Mouse (Mus musculus) neural tube, embryonic 15.5 days (tissue): ENCODE measurements around the gene Tnfrsf18. TPM values are rescaled to one million over a fixed set of nuclear protein-coding genes. Genes with fewer than 3 reads are reported as not detected.

ENCODE experiments used
- ATAC-seq: fragments of 200-750 bp; cut with Nextera tagmentation; 2 replicates; pipeline ENCODE4 v1.8.0; 2017; ENCODE audit warnings: mild to moderate bottlenecking, moderate TSS enrichment, moderate library complexity; ENCODE audit not compliant: low FRiP score
- H3K27ac ChIP-seq: fragments of 300-500 bp; sonication (generic); replicated peaks from 2 replicates; pipeline ENCODE4 v1.5.1; 2015; ENCODE audit warnings: mild to moderate bottlenecking, inconsistent platforms
- H3K27me3 ChIP-seq: fragments of 300-500 bp; sonication (generic); replicated peaks from 2 replicates; pipeline ENCODE4 v1.6.1; 2015; ENCODE audit warnings: inconsistent platforms
- H3K36me3 ChIP-seq: fragments of 300-500 bp; sonication (generic); 2 replicates; pipeline ENCODE4 v1.6.1; 2015; ENCODE audit warnings: inconsistent platforms
- H3K4me1 ChIP-seq: fragments of 300-500 bp; sonication (generic); 2 replicates; pipeline ENCODE4 v1.6.1; 2015; ENCODE audit warnings: inconsistent platforms
- H3K4me2 ChIP-seq: fragments of 300-500 bp; sonication (generic); 2 replicates; pipeline ENCODE4 v1.6.1; 2015; ENCODE audit warnings: inconsistent platforms, mild to moderate bottlenecking, moderate library complexity
- H3K4me3 ChIP-seq: fragments of 300-500 bp; sonication (generic); replicated peaks from 2 replicates; pipeline ENCODE4 v1.5.1; 2015; ENCODE audit warnings: mild to moderate bottlenecking, inconsistent platforms
- H3K9ac ChIP-seq: fragments of 300-500 bp; sonication (generic); replicated peaks from 2 replicates; pipeline ENCODE4 v1.6.1; 2015; ENCODE audit warnings: mild to moderate bottlenecking, inconsistent platforms
- H3K9me3 ChIP-seq: fragments of 300-500 bp; sonication (generic); replicated peaks from 2 replicates; pipeline ENCODE4 v1.6.1; 2016; ENCODE audit warnings: inconsistent platforms
- WGBS: fragments of 180-500 bp; shearing (Covaris S2); methylation state at CpG from one replicate; pipeline ENCODE4 v1.1.7; 2015; ENCODE audit warnings: mixed read lengths; 5-methylcytosine and 5-hydroxymethylcytosine counted together
- polyA plus RNA-seq: library from polyadenylated mRNA; unstranded; fragments of >200 nt; fragmentation: Nextera tagmentation; extraction: Ambion mirVana; gene quantifications from 2 replicates; pipeline ENCODE4 v1.2.1, GENCODE M21; 2015

The Tnfrsf18 gene
- polyA plus RNA-seq, 1 experiment from 2014 or later, result 1.8 TPM

GRCm38 (mm10) chr4:156014436-156014835 lies 11.5 kb upstream of the Tnfrsf18 start:
- Histone ChIP-seq H3K4me2 (no peak overlapping the region), H3K36me3 (peaks cover 42% of the 10 kb centered on the region), H3K9ac (no peak overlapping the region), H3K27ac (no peak overlapping the region), H3K4me1 (no peaks in the 10 kb centered on the region), H3K4me3 (no peak overlapping the region), H3K27me3 (no peaks in the 10 kb centered on the region), H3K9me3 (no peaks in the 10 kb centered on the region)
- ATAC-seq, result no peak
- WGBS, result 96% methylated on average over 2 of the region's 2 CpGs

- 93% methylated on average over 12 of the region's 12 CpGs for WGBS
Measured at GRCm38 (mm10) chr4:156019771-156020170, 6.2 kb upstream of the Tnfrsf18 start.

DNA sequence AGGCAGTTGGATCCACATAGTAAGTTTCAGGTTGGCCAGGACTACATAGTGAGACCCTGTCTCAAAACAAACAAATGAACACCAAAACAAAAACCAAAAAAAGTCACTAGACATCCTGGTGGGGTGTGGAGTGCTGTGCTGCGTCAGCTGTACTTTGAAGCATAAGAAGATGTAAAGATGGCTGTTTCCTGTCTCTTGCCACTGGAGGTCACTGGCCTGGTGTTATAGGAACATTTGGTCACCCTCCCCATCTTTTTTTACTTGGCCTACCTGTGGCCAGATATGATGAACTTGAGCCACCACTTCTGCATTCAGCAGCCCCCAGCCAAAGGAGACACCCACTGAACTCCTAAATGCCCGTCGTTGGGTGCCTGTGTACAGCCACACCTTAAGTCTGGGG lies 4.6 kb upstream of the Tnfrsf18 start:
- Histone ChIP-seq H3K27me3 (no peaks in the 10 kb centered on the region), H3K9ac (no peak overlapping the region), H3K9me3 (no peaks in the 10 kb centered on the region), H3K27ac (no peak overlapping the region), H3K36me3 (peaks cover 12% of the 10 kb centered on the region; the same call in 1 of the 2 replicates), H3K4me1 (0 out of 2 replicates have a peak, but pooled peaks cover 3% of the 10 kb centered on the region), H3K4me3 (no peak overlapping the region), H3K4me2 (no peak overlapping the region)
- no peak for ATAC-seq
- 91% methylated on average over 3 of the region's 3 CpGs for WGBS

More at GRCm38 (mm10) chr4:156019771-156020170, 6.2 kb upstream of the Tnfrsf18 start:
- H3K9ac ChIP-seq, result no peak overlapping the region
- ATAC-seq, result no peak
- no peaks in the 10 kb centered on the region for H3K9me3 ChIP-seq
- peaks cover 15% of the 10 kb centered on the region for H3K36me3 ChIP-seq
- H3K27ac ChIP-seq, result no peak overlapping the region
- H3K4me3 ChIP-seq, result no peak overlapping the region
- H3K27me3 ChIP-seq, result no peaks in the 10 kb centered on the region
- no peaks in the 10 kb centered on the region for H3K4me1 ChIP-seq
- no peak overlapping the region for H3K4me2 ChIP-seq

DNA sequence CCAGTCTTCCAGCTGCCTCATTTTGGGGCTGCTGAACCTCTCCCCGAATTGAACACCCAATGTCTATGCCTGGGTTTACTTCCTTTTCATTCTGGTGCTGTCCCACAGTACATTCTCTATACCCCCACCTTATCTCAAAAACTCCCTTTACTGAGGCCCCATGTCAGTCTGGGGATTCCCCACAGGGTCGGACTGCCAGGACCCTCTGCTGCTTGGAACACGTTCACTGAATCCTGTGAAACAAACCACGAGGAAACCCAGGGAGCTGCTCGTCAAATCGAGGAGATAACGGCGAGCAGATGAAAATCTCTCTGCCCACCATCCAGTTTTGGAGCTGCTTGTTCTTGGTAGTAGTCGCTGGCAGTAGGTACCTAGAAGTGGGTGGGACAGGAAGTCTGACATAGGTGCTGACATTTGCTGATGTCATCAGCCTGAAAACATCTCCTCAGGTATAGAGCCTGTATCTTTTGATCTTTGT lies 4.0 kb upstream of the Tnfrsf18 start:
- no peak overlapping the region for H3K9ac ChIP-seq
- 77% methylated on average over 9 of the region's 9 CpGs for WGBS
- no peak for ATAC-seq
- H3K4me1 ChIP-seq, result 0 out of 2 replicates have a peak, but pooled peaks cover 3% of the 10 kb centered on the region
- H3K27me3 ChIP-seq, result no peaks in the 10 kb centered on the region
- no peaks in the 10 kb centered on the region for H3K9me3 ChIP-seq
- no peak overlapping the region for H3K4me2 ChIP-seq
- no peak overlapping the region for H3K4me3 ChIP-seq
- H3K36me3 ChIP-seq, result peaks cover 9% of the 10 kb centered on the region; the same call in 1 of the 2 replicates
- H3K27ac ChIP-seq, result no peak overlapping the region

GRCm38 (mm10) chr4:156023520-156023919 lies 2.4 kb upstream of the Tnfrsf18 start:
- Histone ChIP-seq H3K4me1 (0 out of 2 replicates have a peak, but pooled peaks cover 3% of the 10 kb centered on the region), H3K9ac (no peak overlapping the region), H3K36me3 (peaks cover 19% of the 10 kb centered on the region), H3K27ac (no peak overlapping the region), H3K27me3 (no peaks in the 10 kb centered on the region), H3K9me3 (no peaks in the 10 kb centered on the region), H3K4me2 (no peak overlapping the region), H3K4me3 (no peak overlapping the region)
- no peak for ATAC-seq
- WGBS, result 78% methylated on average over 9 of the region's 9 CpGs

DNA sequence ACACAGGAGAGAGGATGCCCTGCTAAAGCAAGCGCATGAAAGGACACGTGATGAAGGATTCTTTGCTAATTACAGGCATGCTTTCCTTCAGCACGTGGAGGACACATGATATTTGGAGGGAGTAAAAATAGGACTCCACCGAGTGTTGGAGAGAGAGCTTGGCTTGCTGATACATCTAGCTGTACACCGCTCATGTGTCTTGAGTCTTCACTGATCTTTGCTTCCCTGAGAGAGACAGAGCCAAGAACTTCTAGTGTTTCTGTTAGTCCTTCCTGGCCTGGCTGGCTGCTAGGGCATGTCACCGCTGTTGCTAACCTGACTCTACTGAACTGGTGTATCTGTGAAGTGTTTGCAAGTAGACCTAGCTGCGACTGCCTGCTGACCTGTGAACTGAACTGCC lies 1.8 kb upstream of the Tnfrsf18 start:
- ATAC-seq, result no peak
- Histone ChIP-seq H3K36me3 (peaks cover 19% of the 10 kb centered on the region), H3K9me3 (no peaks in the 10 kb centered on the region), H3K27me3 (no peaks in the 10 kb centered on the region), H3K4me1 (0 out of 2 replicates have a peak, but pooled peaks cover 3% of the 10 kb centered on the region), H3K27ac (no peak overlapping the region), H3K4me3 (no peak overlapping the region), H3K9ac (no peak overlapping the region), H3K4me2 (no peak overlapping the region)
- 91% methylated on average over 7 of the region's 7 CpGs for WGBS

DNA sequence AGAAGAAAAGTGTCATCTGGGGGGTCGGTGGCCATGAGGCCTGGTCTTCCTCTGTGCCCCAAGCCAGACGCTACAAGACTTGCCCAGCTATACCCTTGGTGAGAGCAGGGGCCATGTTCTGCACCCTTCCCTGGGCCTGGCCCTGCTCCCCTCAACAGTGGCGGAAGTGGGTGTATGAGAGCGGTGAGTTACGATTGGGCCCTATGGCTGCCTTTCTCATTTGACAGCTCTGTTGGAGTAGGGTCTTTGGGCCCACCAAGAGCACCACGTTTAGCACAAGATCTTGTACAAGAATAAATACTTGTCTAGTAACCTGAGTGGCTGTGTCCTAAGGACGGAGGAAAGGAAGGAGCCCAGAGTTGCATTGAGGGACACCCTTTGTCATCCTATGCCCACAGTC lies 2.6 kb downstream of the Tnfrsf18 start:
- Histone ChIP-seq H3K9me3 (no peaks in the 10 kb centered on the region), H3K36me3 (peaks cover 12% of the 10 kb centered on the region), H3K4me2 (no peak overlapping the region), H3K4me3 (no peak overlapping the region), H3K27me3 (no peaks in the 10 kb centered on the region), H3K4me1 (peaks cover 35% of the 10 kb centered on the region), H3K27ac (no peak overlapping the region), H3K9ac (no peak overlapping the region)
- 90% methylated on average over 7 of the region's 7 CpGs for WGBS
- ATAC-seq, result no peak

DNA sequence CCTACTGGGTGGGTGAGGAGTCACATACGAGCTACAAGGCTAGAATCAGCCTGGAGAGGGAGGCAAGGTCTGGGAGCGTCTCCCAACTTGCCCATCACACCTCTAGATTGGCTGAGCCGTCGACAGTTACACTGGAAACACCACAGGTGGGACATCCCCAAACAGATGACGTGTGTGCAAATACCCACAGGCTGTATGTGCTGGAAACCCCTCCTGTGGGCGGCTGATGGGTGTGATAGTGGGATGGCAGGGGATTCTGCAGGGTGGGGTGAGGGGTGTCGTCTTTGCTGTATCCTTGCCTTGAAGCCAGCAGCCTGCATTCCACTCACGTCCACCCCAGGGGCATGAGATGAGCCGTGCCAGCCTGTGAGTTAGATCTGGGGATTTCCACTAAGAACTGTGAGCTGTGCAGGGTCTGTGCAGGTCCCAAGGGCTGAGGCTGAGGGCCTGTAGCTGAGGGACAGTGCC lies 4.7 kb downstream of the Tnfrsf18 start:
- H3K9ac ChIP-seq, result peak overlapping the region; percentile 62
- H3K9me3 ChIP-seq, result no peaks in the 10 kb centered on the region
- H3K27ac ChIP-seq, result peak overlapping the region; percentile 88
- WGBS, result 65% methylated on average over 9 of the region's 9 CpGs
- ATAC-seq, result 0 out of 2 replicates have a peak, but pooled peaks have one; percentile 3
- H3K4me1 ChIP-seq, result peaks cover 47% of the 10 kb centered on the region
- peaks cover 17% of the 10 kb centered on the region for H3K27me3 ChIP-seq
- H3K4me3 ChIP-seq, result peak overlapping the region; percentile 54
- peaks cover 12% of the 10 kb centered on the region for H3K36me3 ChIP-seq
- H3K4me2 ChIP-seq, result peak overlapping the region; percentile 69

DNA sequence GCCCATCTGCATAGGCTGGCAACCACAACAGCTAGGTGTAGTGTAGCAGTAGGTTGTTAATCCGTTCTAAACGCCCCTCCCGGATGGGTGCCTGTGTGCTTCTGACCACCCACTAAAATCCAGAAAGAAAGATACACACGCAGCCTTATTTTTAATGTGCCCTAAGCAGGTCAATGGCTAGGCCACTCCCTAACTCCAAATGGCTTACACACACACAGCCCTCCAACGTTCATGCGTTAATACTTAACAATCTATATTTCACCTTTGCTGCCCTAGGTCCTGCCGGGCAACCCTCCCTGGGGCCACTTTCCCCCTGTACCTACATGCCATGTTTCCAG lies 5.3 kb downstream of the Tnfrsf18 start:
- peak; percentile 12; the same call in 1 of the 2 replicates for ATAC-seq
- Histone ChIP-seq H3K36me3 (peaks cover 12% of the 10 kb centered on the region), H3K27ac (peak overlapping the region; percentile 88), H3K27me3 (peaks cover 22% of the 10 kb centered on the region), H3K9ac (peak overlapping the region; percentile 62), H3K4me2 (peak overlapping the region; percentile 69), H3K4me1 (peaks cover 45% of the 10 kb centered on the region), H3K4me3 (peak overlapping the region; percentile 54), H3K9me3 (no peaks in the 10 kb centered on the region)
- WGBS, result 7% methylated on average over 7 of the region's 7 CpGs

- Histone ChIP-seq H3K4me1 (peaks cover 45% of the 10 kb centered on the region), H3K4me2 (peak overlapping the region; percentile 69), H3K27ac (peak overlapping the region; percentile 88), H3K4me3 (peak overlapping the region; percentile 54), H3K9me3 (no peaks in the 10 kb centered on the region), H3K36me3 (peaks cover 12% of the 10 kb centered on the region), H3K27me3 (peaks cover 24% of the 10 kb centered on the region), H3K9ac (peak overlapping the region; percentile 62)
- peak; percentile 91 for ATAC-seq
- WGBS, result under 1% methylated on average over 24 of the region's 24 CpGs
Measured at GRCm38 (mm10) chr4:156031593-156032391, 5.8 kb downstream of the Tnfrsf18 start.

DNA sequence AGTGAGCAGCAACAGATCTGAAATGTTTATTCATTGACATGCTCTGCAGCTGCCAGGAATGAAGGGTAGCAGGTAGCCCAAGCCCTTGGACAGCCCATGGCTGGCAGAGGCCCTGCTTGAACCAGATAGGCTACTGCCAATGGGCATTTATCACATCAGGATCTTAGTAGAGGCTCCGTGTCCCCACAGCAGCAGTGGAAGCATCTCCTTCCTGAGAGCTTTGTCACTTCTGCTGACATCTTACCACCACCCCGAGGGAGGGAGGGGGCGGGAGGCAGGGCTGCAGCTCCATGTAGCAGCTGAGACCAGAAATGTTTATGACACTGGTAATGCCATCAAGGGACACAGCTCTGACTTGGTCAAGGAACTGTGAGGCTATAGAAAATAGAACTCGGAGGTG lies 6.9 kb downstream of the Tnfrsf18 start:
- WGBS, result 76% methylated on average over 4 of the region's 4 CpGs
- no peak overlapping the region for H3K9ac ChIP-seq
- peaks cover 24% of the 10 kb centered on the region for H3K27me3 ChIP-seq
- no peak overlapping the region for H3K4me2 ChIP-seq
- no peak for ATAC-seq
- H3K4me1 ChIP-seq, result peaks cover 45% of the 10 kb centered on the region
- no peak overlapping the region for H3K27ac ChIP-seq
- H3K4me3 ChIP-seq, result no peak overlapping the region
- H3K9me3 ChIP-seq, result no peaks in the 10 kb centered on the region
- peaks cover 9% of the 10 kb centered on the region for H3K36me3 ChIP-seq
